Mouse (Mus musculus) lung, adult 2 months (tissue): ENCODE measurements around the gene Gypa. TPM values are rescaled to one million over a fixed set of nuclear protein-coding genes. Genes with fewer than 3 reads are reported as not detected.

Experiments used
- DNase-seq: peaks from one replicate; pipeline ENCODE4 v3.0.0; 2022
- H3K4me1 ChIP-seq: fragments of 200-500 bp; 2 replicates; pipeline ENCODE4 v1.6.1; 2011; ENCODE audit warnings: low read length; ENCODE audit not compliant: control insufficient read depth, insufficient read depth
- H3K4me3 ChIP-seq: fragments of 200-500 bp; replicated peaks from 2 replicates; pipeline ENCODE3; 2011; ENCODE audit warnings: low read depth, mild to moderate bottlenecking, control low read depth, low read length; ENCODE audit errors: extremely low read depth
- CTCF ChIP-seq: fragments of 200-500 bp; IDR thresholded peaks from 2 replicates; pipeline ENCODE4 v1.5.1; 2011; ENCODE audit warnings: mild to moderate bottlenecking, low read length, control low read depth; ENCODE audit not compliant: insufficient read depth
- POLR2A ChIP-seq: fragments of 200-500 bp; IDR thresholded peaks from 2 replicates; pipeline ENCODE4 v1.6.1; 2011; ENCODE audit warnings: low read depth, mild to moderate bottlenecking, control low read depth, low read length, borderline replicate concordance; ENCODE audit errors: extremely low read depth
- WGBS: fragments of 180-500 bp; shearing (Covaris S2); methylation state at CpG from one replicate; pipeline ENCODE4 v1.1.7; 2018; 5-methylcytosine and 5-hydroxymethylcytosine counted together
- polyA plus RNA-seq: library from polyadenylated mRNA; depleted of rRNA; stranded (reverse); fragments of >200 nt; gene quantifications from 2 replicates; pipeline ENCODE4 v1.2.3, GENCODE M21; 2012; rRNA removed

Gypa gene
- polyA plus RNA-seq, 1 experiment: 0.13 TPM

GRCm38 (mm10) chr8:80526382-80527355 lies 33.1 kb downstream of the Gypa start:
- DNase-seq: no peak
- 80% methylated on average over 5 of the region's 5 CpGs for WGBS
- Histone ChIP-seq H3K4me3 (no peak overlapping the region), H3K4me1 (no peaks in the 10 kb centered on the region)
- no peak for TF ChIP-seq CTCF
- TF ChIP-seq POLR2A: no peak

DNA sequence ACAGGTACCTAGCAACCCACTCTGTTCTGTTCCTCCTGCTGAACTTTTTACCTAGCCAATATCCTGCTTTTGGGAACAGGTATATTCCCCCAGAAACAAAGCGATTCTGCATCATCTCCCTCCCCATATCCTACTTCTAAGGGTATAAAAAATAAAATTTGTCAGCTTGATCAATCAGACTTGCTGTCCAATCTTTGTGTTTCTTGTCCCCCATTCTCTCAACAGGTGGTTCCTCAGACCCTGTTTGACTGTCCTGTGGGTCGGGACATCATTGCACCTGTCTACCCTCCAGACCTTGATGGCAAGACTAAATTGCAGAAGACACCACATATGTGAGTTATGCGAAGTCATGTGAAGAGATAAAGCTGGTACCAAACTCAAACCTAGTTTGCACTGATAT lies 48.3 kb downstream of the Gypa start:
- 89% methylated on average over 3 of the region's 3 CpGs for WGBS
- H3K4me3 ChIP-seq: no peak overlapping the region
- no peak for DNase-seq
- TF ChIP-seq CTCF (no peak), POLR2A (no peak)
- no peaks in the 10 kb centered on the region for H3K4me1 ChIP-seq

- TF ChIP-seq CTCF (no peak), POLR2A (no peak)
- Histone ChIP-seq H3K4me3 (no peak overlapping the region), H3K4me1 (no peaks in the 10 kb centered on the region)
- no peak for DNase-seq
Measured at GRCm38 (mm10) chr8:80550436-80550835, 56.9 kb downstream of the Gypa start.

DNA sequence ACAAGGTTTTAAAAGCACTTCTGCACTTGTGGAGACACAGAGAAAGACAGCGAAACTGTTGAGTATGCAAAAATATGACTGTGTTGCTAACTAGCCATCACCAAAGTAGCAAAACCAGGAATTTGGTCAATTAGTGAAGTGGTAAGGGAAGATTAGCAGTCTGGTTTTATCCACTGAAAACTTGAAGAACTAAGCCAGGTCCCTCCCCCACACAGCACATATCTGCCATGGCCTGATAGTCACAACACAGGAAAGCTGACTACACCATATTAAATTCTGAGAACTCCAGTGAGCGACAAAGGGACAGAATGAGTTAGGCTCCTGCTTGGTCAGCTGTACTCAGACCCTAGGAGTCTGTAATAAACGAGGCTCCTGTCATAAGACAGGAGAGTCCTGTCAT lies 57.7 kb downstream of the Gypa start:
- no peak overlapping the region for H3K4me3 ChIP-seq
- no peak for DNase-seq
- TF ChIP-seq CTCF (no peak), POLR2A (no peak)
- no peaks in the 10 kb centered on the region for H3K4me1 ChIP-seq
- 65% methylated on average over 3 of the region's 3 CpGs for WGBS

GRCm38 (mm10) chr8:80554991-80555390 lies 61.4 kb downstream of the Gypa start:
- no peak for TF ChIP-seq CTCF
- no peak for TF ChIP-seq POLR2A
- DNase-seq: no peak
- Histone ChIP-seq H3K4me1 (no peaks in the 10 kb centered on the region), H3K4me3 (no peak overlapping the region)
- WGBS: 83% methylated on average over 2 of the region's 2 CpGs

Other genes with a start within 250 kb of the Gypa start
- not detected in 2 replicates for gene Frem3, start 117.3 kb downstream of the Gypa start, polyA plus RNA-seq
- 6.5 and 8.9 TPM in 2 replicates for gene Smarca5, start 245.7 kb downstream of the Gypa start, polyA plus RNA-seq